Mouse (Mus musculus) right cerebral cortex, postnatal 36 days (tissue): Measurements from ENCODE around the gene Paics.
A peak's percentile ranks its signal among the peaks of the same experiment; 100 is the strongest.

Source experiments
- DNase-seq, 2 experiments: peaks; one replicate each; pipeline ENCODE4 v3.0.0; 2022; ENCODE audit warnings: low spot score in 2 of 2, mixed read lengths in 1 of 2

Gene Paics

DNA sequence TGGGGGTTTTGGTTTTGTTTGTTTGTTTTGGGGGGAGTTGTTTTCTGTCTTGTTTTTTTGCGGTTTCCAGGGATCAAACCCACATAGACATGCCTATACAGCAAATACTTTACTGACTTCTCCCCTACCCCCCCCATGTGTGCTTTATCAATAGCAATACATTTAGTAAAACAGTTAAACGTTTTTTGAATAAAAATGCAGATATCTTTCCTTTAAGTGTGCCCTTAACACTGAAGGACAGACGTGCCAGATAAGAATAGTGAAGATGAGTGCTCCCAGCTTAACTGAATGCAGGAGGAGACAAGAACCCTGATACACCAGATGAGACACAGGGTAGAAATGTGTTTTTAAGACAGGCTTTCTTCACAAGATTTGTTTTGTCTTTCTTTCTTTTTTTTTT, 60.0 kb downstream of the Paics start:
- DNase-seq = no peak

DNA sequence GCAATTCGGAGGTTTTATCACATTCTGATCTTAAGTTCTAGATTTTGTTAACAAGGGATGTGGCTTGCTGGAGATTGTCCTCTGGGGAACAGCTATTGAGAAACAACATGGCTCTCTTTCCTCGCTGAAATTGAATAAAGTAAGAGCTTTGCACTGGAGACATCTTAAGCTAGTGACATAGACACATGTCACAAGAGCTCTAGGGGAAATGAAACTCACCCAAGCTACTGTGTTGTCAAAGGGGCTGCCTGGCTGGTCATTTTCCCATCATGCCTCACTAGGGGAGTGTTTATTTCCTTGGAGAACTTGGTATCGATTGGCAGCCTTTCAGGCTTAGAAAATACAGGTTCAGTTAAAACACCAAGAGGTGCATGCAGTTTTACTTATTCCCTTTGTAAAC, 62.1 kb downstream of the Paics start:
- DNase-seq = no peak

DNA sequence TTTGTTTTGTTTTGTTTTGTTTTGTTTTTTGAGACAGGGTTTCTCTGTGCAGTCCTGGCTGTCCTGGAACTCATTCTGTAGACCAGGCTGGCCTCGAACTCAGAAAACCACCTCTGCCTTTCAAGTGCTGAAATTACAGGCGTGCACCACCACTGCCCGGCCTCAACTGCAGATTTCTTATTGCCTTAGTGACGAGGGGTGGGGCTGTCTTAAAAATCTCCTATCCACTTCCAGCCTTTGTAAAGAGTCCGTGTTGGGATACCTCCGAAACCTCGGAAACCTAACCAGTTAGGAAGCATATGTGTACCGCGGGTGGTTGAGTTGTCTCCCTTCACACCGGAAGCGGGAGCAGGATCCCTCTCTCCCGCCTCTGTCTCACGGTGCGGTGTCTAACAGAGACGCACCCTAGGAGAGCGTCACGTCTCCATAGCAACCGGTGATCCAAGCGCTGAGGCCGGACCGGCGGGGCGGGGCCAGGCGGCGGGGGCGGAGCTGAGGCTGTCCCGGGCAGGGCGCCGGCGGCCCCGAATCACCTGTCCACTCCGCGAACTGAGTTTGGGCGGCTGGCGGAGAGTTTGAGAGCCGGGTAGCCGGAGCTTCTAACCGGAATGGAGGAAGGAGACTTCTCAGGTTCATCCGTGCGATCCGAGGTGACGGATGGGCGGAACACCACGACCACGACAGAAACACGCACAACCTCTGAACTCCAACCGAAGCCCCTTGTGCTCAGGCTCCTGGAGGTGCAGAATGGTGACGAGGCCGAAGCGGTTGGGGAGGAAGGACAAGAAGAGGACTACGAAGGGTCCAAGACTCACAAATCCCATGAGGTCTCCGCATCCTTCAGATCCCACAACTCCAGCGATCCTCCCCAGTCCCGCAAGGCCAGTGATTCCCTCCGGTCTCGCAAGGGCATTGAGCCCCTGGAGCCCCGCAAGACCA, 64.7 kb downstream of the Paics start, which contains the start of gene Thegl:
Gene Thegl (plus strand): TSS at position 480 of the 939 bp plus-strand sequence.
- DNase-seq = peak; percentile 59 to 69
